Mouse (Mus musculus): Measurements from ENCODE around the gene Rnf113a2. TPM values are rescaled to one million over a fixed set of nuclear protein-coding genes. Genes with fewer than 3 reads are reported as not detected.

Rnf113a2 gene
- total RNA-seq, 2 experiments from 2014 or later, result 28.1 to 32.4 TPM

DNA sequence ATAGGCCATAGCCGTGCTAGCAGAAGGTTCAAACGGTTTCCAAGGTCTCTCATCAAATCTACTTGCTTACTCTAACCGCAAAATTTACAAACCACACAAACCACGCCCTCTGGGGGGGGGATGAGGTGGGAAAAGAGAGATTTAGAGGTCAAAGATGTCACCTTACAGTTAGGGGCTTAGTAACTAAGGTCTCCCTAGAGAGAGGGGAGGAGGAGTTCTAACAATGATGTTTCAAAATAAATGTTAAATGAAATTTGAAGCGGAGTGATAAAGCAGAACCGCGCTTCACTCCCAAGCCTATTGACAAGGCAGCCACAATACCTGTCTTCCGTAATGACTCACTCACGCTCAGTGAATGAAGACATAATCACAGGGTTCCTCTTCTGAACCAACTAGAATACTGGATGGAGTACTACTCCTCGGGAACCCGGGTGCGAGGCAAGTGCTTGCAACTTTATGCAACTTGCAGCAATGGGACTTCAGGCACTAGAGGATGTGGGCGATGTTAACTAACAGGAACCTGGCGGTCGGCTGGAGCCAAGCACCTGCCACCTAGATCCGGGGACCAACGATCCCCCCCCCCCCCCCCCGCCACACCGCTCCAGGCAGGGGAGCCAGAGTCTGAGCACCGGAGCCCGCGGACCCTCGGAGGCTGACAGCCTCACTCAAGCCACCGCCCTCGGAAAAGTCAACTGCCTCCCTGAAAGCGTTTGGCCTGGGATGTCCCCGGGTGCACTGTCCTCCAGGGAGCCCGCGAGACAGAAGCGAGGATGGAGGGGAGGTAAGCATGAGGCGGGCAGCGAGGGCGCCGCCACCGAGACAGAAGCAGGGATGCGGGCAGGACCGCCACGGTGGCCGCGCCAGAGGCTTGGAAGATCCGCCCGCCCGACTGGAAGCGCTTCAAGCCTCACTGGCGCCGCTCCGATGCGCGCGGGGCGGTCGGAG lies 8.8 kb upstream of the Rnf113a2 start:
- ATAC-seq (replicated peaks; ENCODE audit: poor library complexity, severe bottlenecking), result peak; percentile 83

DNA sequence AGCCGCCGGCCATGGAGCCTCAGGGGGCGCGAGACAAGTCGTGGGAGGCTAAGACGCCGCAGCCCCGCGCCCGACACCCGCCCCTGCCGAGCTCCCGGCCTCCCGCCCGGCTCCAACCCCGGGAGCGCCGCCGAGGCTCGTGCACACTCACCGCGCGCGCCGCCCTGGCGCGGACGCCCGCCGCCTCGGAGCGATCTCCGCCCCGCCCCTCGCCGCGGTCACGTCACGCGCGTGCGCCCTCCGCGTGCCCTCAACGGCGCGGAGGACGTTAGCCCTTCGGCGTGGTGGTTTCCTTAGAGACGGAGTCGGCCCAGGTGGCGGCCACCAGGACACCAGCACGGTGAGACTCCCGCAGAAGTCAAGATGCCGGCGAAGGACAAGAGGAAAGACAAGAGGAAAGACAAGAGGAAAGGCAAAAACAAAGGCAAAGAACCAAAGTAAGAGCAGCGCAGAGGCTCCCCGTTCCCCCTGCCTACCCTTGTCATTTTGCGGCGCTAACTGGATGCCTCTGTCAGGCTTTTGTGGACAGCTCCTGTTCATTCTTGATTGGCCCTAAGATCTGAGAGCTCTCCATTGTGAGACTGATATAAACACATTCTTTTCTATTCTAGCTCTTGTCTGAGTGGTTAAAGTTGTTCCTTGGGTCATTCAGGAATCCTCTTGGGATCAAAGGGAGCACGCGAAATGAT lies 8.0 kb upstream of the Rnf113a2 start, which contains the start of the genes Entpd5 and Bbof1:
Entpd5 (minus strand) TSS at position 211 of the 689 bp plus-strand sequence.
Bbof1 (plus strand) TSS at position 253 of the 689 bp plus-strand sequence.
- peak; percentile 90 for ATAC-seq (replicated peaks; ENCODE audit: poor library complexity, severe bottlenecking)

DNA sequence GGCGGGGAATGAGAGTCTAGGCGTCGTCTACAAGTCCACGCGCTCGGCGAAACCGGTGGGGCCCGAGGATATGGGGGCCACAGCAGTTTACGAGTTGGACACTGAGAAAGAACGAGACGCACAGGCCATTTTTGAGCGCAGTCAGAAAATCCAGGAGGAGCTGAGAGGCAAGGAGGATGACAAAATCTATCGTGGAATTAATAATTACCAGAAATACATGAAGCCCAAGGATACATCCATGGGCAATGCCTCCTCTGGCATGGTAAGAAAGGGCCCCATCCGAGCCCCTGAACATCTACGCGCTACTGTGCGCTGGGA lies 568 bp downstream of the Rnf113a2 start:
- ATAC-seq (replicated peaks; ENCODE audit: poor library complexity, severe bottlenecking), result no peak

DNA sequence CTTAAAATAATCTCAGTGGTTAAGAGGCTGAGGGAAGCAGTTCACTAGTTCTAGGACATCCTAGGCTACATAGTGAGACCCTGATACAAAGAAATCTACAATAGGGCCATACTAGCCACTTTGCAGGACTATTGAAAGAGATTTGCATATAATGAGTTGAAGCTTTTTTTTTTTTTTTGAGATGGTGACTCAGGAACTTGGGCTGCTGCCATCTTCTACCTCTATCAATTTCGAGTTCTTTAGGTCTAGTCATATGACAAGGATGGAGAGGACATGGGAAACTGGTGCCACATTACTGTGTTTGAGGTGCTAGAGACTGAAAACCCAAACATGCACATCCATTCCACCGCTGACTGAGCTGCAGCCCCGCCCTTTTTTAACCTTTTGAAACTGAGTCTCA lies 7.0 kb downstream of the Rnf113a2 start:
- no peak for ATAC-seq (replicated peaks; ENCODE audit: poor library complexity, severe bottlenecking)

DNA sequence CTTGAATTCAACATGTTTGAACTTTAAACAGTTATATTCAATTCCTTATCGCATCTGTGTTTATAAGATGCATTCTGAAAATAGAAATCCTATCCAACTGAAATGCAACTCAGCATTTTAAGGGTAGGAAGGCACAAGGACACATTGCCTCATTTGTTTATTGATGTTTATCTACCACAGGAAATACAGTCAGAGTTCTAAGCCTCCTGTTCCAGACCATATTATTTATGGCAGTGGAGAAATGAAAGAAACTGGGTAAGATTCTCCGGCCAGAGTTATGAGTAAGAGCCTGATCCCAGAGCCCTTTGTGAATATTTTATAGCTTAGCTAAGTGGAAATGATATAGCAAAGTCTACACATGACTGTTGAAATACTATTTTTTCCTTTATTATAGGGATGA lies 12.8 kb downstream of the Rnf113a2 start:
- ATAC-seq (replicated peaks; ENCODE audit: poor library complexity, severe bottlenecking), result no peak

DNA sequence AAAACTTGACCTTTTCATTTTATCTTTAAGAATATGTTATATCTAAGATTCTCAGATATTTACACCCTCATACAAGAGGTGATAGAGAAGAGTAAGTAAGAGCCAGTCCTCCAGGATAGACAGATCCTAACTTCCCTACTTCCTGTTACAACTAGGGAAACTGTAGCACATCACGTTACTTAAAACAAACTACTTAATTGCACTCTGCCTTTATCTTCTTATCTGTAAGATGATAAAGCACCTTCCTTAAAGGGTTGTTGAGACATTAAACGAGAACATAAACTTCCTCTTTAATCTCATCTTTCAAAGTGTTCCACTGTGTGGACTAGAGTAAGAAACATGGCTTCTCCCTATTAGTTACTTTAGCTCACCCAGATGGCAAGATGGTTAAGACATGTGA lies 21.7 kb downstream of the Rnf113a2 start:
- no peak for ATAC-seq (replicated peaks; ENCODE audit: poor library complexity, severe bottlenecking)

DNA sequence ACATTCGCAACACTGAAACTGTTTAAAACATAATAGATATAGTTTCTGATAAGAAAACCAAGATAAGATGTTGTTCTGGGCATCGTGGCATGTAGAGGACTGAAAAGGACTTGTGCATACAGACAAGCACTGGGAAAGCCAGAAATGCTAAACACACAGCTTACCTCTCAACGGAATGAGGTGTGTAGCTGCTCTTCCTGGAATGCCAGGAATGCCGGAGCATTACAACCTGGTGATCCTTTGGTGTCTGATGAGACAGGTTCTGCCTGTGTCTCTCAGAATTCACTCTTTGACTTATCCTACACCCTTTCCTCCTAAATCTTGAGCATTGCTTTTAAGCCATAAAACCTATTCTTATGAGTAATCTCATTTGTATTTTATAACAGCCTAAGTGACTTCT lies 25.5 kb downstream of the Rnf113a2 start:
- ATAC-seq (replicated peaks; ENCODE audit: poor library complexity, severe bottlenecking), result no peak

DNA sequence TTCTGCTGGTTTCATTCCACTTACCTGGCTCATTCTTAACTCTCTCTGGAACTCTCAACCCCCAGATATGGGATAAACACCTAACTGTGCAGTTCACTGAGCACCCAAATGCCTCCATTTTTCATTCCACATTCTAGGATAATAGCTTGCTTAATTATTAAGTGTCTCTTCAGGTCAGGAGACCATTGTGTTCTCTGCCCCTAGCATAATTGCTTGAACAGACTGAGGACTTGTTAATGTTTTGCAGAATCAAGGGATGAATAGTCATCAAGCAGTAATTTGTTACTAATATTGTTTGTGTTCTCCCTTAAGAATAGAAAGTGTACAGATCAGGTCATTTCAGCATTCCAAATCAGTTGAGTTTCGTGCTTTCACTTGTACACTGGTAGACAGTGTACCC lies 30.4 kb downstream of the Rnf113a2 start:
- no peak for ATAC-seq (replicated peaks; ENCODE audit: poor library complexity, severe bottlenecking)

DNA sequence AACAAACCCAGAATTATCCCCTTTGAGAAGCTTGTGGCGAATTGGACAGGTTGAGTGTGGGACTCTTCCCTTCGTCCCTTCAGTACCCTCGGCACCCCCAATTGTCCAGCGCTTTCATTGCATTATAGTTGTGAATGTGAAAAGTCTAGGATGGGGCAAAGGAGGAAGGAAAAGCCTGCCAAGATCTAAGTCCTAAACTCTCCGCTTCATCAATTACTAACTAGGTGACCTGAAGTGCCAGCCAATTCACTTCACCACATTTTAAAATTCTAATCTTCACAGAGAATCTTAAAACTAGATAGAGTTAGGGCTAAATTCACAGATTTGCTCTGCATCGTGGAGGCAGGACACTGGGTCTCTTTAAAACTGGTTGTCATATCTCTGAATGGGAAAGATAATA lies 31.2 kb downstream of the Rnf113a2 start:
- ATAC-seq (replicated peaks; ENCODE audit: poor library complexity, severe bottlenecking), result no peak

DNA sequence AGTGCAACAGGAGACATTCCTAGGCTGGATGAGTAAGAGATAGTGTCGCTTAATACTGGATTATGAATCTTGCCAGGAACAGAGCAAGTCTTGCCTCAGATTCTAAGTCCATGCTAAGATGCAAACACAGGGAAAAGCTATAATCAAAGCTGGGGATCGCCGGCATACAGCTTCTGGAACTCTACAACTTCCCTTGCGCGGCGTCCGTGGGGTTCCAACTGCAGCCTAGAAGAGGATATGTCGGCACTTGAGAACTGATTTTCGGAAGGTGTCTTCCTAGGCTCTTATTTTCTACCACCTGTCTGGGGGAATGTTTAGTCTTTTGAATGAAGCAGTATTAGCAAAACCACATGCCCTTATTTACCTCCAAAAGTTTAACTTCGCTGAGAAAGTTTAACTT lies 32.9 kb downstream of the Rnf113a2 start:
- ATAC-seq (replicated peaks; ENCODE audit: poor library complexity, severe bottlenecking), result no peak

DNA sequence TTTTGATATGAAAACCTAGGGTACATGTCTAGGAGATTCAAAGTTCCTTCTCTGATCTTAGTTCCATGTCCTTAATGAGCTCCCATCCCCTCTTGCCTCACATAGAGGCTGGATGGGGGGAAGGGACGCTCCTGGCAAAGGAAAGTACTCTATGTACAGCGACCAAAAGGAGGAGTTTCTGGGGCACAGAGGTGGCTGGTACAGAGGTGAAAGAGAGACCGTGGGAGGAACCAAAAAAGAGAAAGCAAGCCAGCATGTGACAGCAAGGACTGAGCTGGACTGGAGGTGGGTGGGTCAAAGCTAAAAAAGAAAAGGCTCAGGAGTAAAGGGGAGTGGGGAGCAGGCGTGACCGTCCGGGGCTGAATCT lies 33.3 kb downstream of the Rnf113a2 start:
- ATAC-seq (replicated peaks; ENCODE audit: poor library complexity, severe bottlenecking), result peak; percentile 28

DNA sequence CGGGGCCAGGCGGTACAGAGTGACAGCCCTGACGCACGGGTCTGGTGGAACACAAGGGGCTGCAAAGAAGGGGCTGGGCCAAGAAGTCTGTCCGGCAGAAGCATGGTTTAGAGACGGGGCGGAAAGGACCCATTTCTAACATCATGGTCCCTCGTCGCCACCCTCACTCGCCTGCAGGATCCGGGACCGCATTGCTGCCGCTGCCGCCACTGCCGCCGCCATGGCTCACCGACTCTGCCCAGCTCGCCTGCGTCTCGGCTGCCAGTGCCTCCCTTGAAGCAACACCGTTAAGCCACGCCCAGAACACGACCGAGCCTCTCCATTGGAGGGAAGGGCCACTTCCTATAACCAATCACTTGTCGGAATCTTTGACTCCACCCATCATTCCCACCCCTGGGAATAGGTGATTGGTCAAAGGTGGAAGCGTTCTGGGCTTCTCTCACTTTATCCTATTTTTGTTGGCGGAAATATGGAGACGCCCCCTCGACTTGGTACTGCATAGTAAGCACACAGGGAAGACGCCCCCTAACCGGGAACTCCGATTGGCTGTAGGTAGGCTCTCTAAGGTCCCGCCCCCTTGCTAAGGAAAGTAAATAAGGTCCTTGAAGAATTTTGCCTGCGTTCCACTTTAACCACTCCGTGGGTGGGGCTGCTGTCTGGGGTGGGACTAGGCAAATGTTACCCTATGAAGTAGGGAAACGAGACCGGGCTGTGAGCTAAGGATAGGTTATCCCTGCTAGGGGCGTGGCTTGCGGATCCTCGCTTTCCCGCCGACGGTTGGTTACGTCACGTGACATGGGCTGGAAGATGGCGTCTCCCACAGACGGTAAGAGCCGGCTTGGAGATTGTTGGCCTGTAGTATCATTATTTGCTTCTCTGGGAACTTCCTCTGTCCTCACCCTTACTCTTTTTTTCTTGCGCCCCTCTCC lies 34.0 kb downstream of the Rnf113a2 start, which contains the start of the genes Aldh6a1 and Lin52:
Aldh6a1 (minus strand) TSS at position 287 of the 929 bp plus-strand sequence.
Lin52 (plus strand) TSS at position 705 of the 929 bp plus-strand sequence.
- peak; percentile 89 for ATAC-seq (replicated peaks; ENCODE audit: poor library complexity, severe bottlenecking)

DNA sequence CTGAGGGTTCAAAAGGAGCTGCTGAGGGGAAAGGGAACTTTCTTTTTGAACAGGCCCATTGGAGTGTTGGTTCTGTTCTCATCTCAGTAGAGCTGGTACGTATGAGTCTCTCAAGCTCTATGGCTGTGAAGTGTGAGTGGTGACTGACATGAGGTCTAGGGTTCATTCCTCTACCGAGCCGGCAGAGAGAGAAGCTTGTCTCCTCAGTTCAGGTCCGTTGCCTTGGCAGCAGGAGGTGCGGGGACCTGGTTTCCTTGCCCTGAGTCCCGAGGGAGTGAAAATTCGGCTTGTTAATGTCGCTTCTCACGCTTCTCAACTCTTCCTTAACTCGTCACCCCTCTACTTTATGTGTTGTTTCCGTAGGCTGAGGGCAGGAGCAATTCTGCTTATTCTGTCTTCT lies 34.8 kb downstream of the Rnf113a2 start:
- ATAC-seq (replicated peaks; ENCODE audit: poor library complexity, severe bottlenecking), result no peak

DNA sequence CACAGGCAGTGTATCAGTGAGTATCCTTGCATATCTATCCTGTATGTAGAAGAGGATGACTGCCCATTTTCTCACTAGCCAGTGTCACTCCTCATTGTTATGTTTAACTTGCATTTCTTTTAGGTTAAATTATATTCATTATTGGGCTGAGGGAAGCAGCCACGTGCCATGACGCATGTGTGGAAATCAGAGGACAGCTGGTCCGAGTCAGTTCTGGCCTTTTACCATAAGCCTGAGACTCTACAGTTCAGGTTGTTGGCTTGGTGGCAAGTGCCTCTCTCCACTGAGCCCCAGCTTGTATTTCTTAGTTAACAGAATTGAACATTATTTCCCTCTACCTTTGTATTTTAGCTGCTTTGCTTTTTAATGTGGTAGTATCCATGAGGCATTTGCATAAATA lies 39.9 kb downstream of the Rnf113a2 start:
- ATAC-seq (replicated peaks; ENCODE audit: poor library complexity, severe bottlenecking), result no peak

DNA sequence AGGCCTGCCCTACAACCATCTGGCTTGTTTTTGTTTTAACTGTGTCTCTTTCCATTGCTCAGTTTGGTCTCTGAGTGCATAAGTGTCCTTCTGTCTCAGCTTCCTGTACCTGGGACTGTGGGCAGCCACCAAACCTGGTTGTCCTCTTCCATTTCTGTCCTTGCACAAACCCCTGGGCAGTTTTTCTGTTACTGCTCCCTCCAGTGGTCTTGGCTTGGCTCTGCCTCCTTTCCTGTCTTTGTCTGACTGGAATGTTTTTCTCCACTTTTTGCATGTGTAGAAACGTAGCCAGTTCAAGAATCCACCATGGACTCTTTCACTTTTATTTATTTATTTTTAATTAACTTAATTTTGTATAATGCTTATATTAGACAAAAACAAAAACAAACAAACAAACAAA lies 42.8 kb downstream of the Rnf113a2 start:
- ATAC-seq (replicated peaks; ENCODE audit: poor library complexity, severe bottlenecking), result no peak

DNA sequence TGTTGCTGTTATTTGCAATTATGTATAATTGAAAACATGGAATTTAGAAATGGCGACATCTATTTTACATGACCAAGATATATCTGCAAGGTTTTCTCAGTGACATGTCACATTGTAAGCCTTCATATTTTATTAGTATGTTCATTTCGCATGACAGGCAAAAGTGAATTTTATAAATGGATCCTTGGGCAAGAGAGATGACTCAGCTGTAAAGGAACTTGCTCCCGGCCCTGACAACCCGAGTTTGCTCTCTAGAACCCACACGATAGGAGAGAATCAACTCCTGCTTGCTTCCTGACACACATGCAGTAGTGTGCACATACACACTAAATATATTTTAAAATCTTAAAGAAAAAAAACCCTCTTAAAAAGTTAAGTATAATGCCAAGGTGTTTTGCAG lies 44.4 kb downstream of the Rnf113a2 start:
- no peak for ATAC-seq (replicated peaks; ENCODE audit: poor library complexity, severe bottlenecking)

DNA sequence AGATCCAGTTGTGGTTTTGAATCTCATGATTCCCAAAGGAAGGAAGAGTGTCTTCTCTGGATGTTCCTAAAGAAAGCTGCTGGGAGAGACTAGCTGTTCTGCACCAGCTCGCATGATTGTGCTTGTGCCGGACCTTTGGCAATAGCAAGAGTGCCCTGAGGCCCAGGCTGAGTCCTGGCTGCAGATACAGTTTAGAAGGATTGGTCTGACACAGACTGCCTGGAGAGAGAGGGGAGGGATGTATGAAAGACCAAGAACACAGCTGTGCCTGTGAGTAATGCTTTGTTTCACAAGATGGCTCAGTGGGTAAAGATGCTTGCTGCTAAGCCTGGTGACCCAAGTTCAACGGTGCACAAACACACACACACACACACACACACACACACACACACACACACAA lies 45.9 kb downstream of the Rnf113a2 start:
- ATAC-seq (replicated peaks; ENCODE audit: poor library complexity, severe bottlenecking), result no peak

Measured in granulocyte monocyte progenitor cell, adult 5-6 weeks (primary cell).